Mouse (Mus musculus): ENCODE measurements around the gene Snhg11. TPM values are rescaled to one million over a fixed set of nuclear protein-coding genes. Genes with fewer than 3 reads are reported as not detected.
A peak's percentile ranks its signal among the peaks of the same experiment; 100 is the strongest.

Gene Snhg11
- polyA plus RNA-seq, 1 experiment from 2014 or later = 22.1 TPM

DNA sequence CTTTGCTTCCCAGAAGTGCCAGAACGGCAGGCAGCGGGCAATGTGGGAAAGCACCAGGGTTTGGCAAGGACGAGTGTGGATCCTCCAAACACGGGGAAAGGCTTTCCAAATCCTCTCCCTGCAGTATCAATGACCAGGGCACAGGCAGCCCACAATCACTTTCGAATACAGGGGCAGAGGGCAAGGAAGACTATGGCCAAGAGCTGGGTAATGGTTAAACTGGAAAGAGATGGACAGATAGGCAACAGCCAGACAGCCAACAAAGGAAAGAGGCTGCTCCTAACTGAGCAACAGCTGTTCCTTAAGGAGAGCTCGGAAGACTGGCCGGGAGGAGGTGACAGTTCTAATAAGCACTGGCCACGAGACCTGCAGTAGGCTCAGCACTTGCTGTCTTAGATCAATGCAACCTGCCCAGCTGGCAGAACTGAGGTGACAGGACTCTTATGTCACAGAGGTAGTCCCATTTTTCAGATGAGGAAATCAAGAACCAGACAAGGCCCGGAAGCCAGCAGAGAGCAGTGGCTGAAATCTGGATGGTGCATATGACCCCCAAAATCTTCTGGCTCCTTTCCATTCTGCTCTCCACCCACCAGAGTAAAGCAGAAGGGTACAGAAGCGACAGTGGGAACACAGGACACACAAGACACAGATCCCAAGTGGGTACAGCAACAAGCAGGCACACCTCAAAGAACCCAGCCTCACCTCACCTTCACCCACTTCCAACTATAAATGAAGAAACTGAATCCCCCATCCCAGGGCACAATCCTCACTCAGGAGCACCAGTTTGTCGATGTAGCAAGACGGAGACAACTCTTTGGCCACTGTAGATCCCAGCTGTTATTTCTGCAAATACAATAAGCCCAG, 15.4 kb upstream of the Snhg11 start:
- Histone ChIP-seq H3K9me3 (no peaks in the 10 kb centered on the region), H3K27ac (replicated peaks) (peak overlapping the region; percentile 96), H3K36me3 (replicated peaks) (peaks cover 56% of the 10 kb centered on the region), H3K4me1 (peaks cover 26% of the 10 kb centered on the region), H3K27me3 (replicated peaks; ENCODE audit: low read depth, poor library complexity, severe bottlenecking) (no peaks in the 10 kb centered on the region), H3K4me3 (peak overlapping the region; percentile 98)
- no peak for DNase-seq (ENCODE audit: low spot score)
- 73% methylated on average over 12 of the region's 12 CpGs for WGBS

DNA sequence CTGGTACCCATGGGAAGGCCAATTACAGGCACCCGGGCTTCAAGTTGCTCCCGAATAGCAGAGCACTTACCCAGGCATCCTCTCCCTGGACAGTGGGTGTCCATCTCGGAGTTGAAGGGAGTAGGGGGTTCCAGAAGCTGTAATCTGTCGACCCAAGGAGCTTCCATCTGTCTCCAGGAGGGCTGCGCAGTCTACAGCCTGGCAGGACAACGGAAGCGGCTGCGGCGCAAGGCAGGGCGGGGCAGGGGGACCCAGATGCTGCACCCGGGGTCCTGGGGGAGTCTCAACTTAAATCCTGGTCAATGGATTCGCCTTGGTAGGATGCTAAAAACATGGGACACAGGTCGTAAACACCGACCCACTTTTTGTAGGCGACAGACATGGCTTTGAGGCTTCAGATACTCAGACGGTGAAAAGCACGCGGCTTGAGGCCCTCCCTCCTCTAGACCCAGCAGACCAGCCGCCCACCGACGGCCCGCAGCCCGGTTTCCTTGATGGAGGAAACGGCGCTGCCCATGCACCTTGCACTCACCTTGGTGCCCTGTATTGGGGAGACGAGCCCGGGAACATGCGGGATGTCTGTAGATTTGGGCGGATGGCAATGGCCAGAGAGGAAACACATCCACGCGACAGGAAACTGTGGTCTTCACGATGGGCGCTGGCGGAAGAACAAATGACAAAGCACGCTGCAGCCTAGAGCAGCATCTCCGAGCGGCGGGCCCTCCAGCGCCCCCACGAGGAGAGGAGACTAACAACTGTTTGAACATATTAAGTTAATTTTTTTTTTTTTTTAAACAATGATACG, 14.4 kb upstream of the Snhg11 start:
- H3K27ac ChIP-seq (replicated peaks) = peak overlapping the region; percentile 96
- WGBS = under 1% methylated on average over 41 of the region's 41 CpGs
- H3K9me3 ChIP-seq = no peaks in the 10 kb centered on the region
- H3K36me3 ChIP-seq (replicated peaks) = peaks cover 45% of the 10 kb centered on the region
- H3K27me3 ChIP-seq (replicated peaks; ENCODE audit: low read depth, poor library complexity, severe bottlenecking) = no peaks in the 10 kb centered on the region
- H3K4me3 ChIP-seq = peak overlapping the region; percentile 98
- DNase-seq (ENCODE audit: low spot score) = peak; percentile 92
- peaks cover 26% of the 10 kb centered on the region for H3K4me1 ChIP-seq

DNA sequence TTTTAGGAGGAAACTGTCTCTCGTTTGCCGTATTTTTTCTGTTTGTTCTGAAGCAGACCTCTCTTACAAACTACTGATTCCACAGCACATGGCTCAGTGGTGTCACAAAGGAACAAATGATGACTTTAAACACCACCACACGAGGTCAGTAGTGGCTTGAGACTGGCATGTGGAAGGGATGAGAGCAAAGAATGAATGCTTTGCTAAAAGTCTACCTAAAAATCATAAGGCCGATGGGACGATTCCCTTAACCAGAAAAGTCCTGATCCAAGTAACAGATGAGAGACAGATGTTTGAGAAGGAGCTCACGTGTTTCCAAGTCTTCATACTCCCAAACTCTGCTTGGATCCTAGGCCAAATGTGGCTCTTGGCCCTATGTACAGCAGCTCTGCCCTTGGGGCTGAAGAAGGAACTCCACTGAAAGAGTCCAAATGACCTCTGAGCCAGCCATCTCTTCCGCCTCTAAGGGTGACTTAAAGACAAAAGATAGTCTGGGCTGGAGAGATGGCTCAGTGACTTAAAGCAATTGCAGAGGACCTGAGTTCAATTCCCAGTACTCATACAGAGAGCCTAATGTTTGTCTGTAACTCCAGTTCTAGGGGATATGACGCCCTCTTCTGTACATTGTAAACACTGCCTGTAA, 13.6 kb upstream of the Snhg11 start:
- Histone ChIP-seq H3K9me3 (no peaks in the 10 kb centered on the region), H3K27ac (replicated peaks) (peak overlapping the region; percentile 96), H3K27me3 (replicated peaks; ENCODE audit: low read depth, poor library complexity, severe bottlenecking) (no peaks in the 10 kb centered on the region), H3K36me3 (replicated peaks) (peaks cover 38% of the 10 kb centered on the region), H3K4me1 (peaks cover 26% of the 10 kb centered on the region), H3K4me3 (peak overlapping the region; percentile 98)
- WGBS = 41% methylated on average over 8 of the region's 8 CpGs
- peak; percentile 28 for DNase-seq (ENCODE audit: low spot score)

DNA sequence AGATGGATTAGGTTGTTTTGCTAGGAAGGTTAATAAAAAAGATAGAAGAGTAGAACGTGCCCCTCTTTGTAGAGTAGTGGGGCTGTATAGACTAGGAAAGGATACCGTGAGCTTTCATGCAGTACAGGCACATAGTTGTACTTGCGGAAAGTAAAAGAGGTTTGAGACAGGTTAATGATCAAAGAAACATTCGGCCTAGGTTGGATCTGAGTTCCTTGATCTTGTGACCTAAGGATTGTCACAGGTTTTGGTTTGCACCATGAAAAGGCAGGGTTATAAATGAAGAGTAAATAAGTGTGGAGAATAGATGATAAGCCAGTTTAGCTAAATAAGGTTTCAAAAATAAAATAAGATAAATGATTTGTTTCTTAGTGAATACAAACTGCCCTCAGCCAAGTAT, 11.3 kb upstream of the Snhg11 start:
- Histone ChIP-seq H3K36me3 (replicated peaks) (peaks cover 14% of the 10 kb centered on the region), H3K9me3 (no peaks in the 10 kb centered on the region), H3K4me1 (peaks cover 15% of the 10 kb centered on the region), H3K27ac (replicated peaks) (no peak overlapping the region), H3K4me3 (no peak overlapping the region), H3K27me3 (replicated peaks; ENCODE audit: low read depth, poor library complexity, severe bottlenecking) (no peaks in the 10 kb centered on the region)
- no peak for DNase-seq (ENCODE audit: low spot score)
- WGBS = 87% methylated on average over 4 of the region's 4 CpGs

DNA sequence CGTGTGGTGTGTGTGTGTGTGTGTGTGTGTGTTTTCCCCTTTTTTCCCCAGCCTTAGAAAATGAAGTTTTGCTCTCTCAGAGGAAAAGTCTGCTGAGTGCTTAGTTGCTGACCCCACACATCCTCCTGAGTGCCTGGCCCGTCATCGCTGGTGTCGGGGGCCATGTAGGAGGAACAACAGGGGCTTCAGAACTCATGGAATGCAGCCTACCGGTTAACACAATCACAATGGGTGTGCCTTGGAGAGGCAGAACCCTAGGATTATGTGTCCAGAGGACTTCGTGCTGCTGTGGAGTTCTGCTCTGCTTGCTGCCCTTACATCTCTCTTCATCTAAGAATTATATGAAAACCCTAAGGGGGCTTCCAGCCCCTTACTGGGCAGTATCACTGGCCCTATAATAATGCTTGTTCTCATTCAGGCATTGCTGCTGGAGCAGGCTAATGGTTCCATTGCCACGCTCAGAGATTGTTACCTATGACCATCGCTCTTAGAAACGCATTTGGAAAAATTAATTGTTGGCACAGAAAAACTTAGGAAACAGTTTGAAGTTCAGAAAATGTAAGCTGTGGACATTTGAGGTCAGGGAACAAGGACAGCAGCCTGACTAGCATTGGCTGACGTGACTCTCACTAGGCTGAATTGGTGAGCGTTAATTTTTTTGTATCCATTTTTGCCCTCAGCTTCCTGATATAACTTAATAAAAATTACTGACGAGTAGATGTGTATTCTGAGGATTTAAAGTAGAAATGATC, 10.2 kb upstream of the Snhg11 start:
- WGBS = 74% methylated on average over 12 of the region's 12 CpGs

DNA sequence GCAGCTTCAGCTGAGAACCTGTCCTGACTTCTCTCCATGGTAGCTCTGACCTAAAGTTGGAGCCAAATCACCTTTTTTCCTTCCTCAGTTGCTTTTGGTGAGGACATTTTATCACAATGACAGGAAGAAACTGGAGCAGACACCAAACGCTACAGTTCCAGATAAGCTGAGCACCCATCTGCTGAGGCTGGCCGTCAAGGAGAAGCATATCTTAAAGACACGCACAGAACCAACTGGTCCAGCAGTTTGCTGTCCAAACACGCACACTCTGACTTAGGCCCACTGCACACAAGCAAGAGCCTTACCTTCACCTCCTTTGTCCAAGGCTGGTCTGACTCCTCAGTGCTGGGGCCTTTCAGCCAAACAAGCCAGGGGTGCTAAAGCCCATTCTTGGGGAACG, 7.8 kb upstream of the Snhg11 start:
- Histone ChIP-seq H3K27ac (replicated peaks) (no peak overlapping the region), H3K4me1 (peaks cover 5% of the 10 kb centered on the region; the same call in 1 of the 2 replicates), H3K27me3 (replicated peaks; ENCODE audit: low read depth, poor library complexity, severe bottlenecking) (no peaks in the 10 kb centered on the region), H3K9me3 (no peaks in the 10 kb centered on the region), H3K36me3 (replicated peaks) (no peaks in the 10 kb centered on the region), H3K4me3 (no peak overlapping the region)
- 88% methylated on average over 5 of the region's 5 CpGs for WGBS
- DNase-seq (ENCODE audit: low spot score) = no peak

More for the DNA sequence above, 10.2 kb upstream of the Snhg11 start:
- H3K27ac ChIP-seq (replicated peaks) = no peak overlapping the region
- no peaks in the 10 kb centered on the region for H3K27me3 ChIP-seq (replicated peaks; ENCODE audit: low read depth, poor library complexity, severe bottlenecking)
- DNase-seq (ENCODE audit: low spot score) = no peak
- no peak overlapping the region for H3K4me3 ChIP-seq
- H3K9me3 ChIP-seq = no peaks in the 10 kb centered on the region
- peaks cover 7% of the 10 kb centered on the region for H3K4me1 ChIP-seq
- H3K36me3 ChIP-seq (replicated peaks) = peaks cover 3% of the 10 kb centered on the region

DNA sequence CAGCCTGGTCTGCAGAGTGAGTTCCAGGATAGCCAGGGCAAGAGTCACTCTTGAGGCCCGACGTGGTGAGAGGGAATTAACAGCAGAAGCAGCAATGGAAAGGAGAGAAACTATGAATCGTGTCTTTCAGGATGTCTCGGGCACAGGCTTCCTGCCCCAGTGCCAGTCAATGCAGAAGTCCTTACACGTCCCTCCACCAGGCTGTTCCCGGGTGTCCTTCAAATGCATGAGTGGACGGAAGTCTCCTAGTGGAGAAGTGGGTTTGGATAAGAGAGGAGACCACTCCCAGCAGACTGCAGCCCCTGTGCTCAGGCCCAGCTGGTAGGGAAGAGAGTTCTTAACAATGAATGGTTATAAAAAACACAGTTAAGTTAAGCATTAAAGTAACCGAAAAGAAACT, 7.1 kb upstream of the Snhg11 start:
- H3K4me3 ChIP-seq = no peak overlapping the region
- peaks cover 7% of the 10 kb centered on the region; the same call in 1 of the 2 replicates for H3K27me3 ChIP-seq (replicated peaks; ENCODE audit: low read depth, poor library complexity, severe bottlenecking)
- H3K4me1 ChIP-seq = peaks cover 5% of the 10 kb centered on the region; the same call in 1 of the 2 replicates
- 93% methylated on average over 8 of the region's 8 CpGs for WGBS
- H3K36me3 ChIP-seq (replicated peaks) = no peaks in the 10 kb centered on the region
- H3K27ac ChIP-seq (replicated peaks) = no peak overlapping the region
- no peaks in the 10 kb centered on the region for H3K9me3 ChIP-seq
- no peak for DNase-seq (ENCODE audit: low spot score)

DNA sequence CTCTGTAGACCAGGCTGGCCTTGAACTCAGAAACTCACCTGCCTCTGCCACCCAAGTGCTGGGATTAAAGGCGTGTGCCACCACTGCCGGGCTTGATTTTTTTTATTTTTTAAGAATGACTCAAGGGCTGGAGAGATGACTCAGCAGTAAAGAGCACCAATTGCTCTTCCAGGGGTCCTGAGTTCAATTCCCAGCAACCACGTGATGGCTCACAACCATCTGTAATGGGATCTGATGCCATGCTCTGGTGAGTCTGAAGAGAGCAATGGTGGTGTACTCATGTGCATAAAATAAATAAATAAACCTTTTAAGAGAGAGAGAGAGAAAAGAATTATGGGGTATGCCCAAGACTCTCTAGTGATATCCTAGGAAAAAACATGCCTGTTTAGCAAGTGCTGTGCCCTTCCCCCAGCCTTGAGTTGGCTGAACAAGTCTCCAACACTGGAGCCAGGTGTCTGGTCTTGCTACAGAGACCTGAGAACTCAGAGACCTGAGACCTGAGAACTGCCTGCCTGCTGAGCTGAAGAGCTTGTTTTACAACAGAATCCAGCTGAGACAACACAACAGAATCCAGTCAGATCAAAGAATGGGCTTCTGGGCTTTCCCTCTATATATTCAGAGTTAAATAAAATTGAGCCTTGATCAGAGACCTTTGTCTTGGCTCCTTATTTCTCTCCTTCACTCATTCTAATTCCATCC, 5.8 kb upstream of the Snhg11 start:
- WGBS = 78% methylated on average over 3 of the region's 3 CpGs
- Histone ChIP-seq H3K4me1 (peaks cover 5% of the 10 kb centered on the region; the same call in 1 of the 2 replicates), H3K9me3 (no peaks in the 10 kb centered on the region), H3K27ac (replicated peaks) (no peak overlapping the region), H3K36me3 (replicated peaks) (no peaks in the 10 kb centered on the region), H3K27me3 (replicated peaks; ENCODE audit: low read depth, poor library complexity, severe bottlenecking) (peaks cover 20% of the 10 kb centered on the region), H3K4me3 (no peak overlapping the region)
- DNase-seq (ENCODE audit: low spot score) = no peak

DNA sequence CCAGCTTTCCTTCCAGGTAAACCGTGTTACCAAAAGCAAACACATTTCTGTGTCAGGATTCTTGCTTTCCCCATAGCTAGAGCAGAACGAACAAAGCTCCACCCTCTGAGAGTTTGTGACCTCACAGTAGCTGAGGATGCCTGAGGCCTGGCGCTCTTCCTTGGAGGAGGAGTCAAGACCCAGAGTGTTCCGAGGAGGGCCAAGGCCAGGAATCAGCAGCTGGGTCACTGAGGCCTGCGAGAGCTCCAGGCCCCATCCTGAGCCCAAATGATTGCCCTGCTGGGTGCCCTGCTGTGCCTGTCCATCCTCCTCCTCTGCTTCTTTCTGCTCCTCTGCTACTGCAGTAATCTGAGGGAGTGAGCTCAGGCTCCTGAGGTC, 5.3 kb upstream of the Snhg11 start:
- 6% methylated on average over 5 of the region's 5 CpGs for WGBS
- H3K4me1 ChIP-seq = peaks cover 9% of the 10 kb centered on the region

DNA sequence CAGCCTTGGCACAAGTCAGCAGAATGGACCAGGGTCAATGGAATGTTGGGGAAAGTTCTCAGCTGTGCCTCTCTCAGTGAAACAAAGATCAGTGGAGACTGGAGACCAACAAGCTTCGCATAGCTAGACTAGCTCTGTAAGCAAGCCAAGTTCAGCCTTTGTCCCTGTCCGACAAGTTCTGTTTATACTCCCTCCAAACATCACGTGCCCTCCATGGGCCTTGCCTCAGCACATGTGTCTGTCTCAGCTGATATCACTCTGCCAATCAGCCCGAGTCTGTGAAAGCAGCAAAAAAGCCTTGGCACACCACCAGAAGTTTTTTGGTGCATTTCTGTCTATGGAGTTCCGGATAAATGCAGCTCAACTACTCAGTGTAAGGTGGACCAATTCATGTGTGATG, 2.4 kb upstream of the Snhg11 start:
- WGBS = 74% methylated on average over 5 of the region's 5 CpGs
- H3K36me3 ChIP-seq (replicated peaks) = no peaks in the 10 kb centered on the region
- H3K27ac ChIP-seq (replicated peaks) = no peak overlapping the region
- H3K4me3 ChIP-seq = no peak overlapping the region
- H3K4me1 ChIP-seq = peaks cover 22% of the 10 kb centered on the region
- no peak for DNase-seq (ENCODE audit: low spot score)
- no peaks in the 10 kb centered on the region for H3K9me3 ChIP-seq
- H3K27me3 ChIP-seq (replicated peaks; ENCODE audit: low read depth, poor library complexity, severe bottlenecking) = peaks cover 54% of the 10 kb centered on the region

More for the DNA sequence above, 5.3 kb upstream of the Snhg11 start:
- Histone ChIP-seq H3K36me3 (replicated peaks) (no peaks in the 10 kb centered on the region), H3K9me3 (no peaks in the 10 kb centered on the region), H3K4me3 (no peak overlapping the region), H3K27ac (replicated peaks) (no peak overlapping the region), H3K27me3 (replicated peaks; ENCODE audit: low read depth, poor library complexity, severe bottlenecking) (peaks cover 25% of the 10 kb centered on the region)
- no peak for DNase-seq (ENCODE audit: low spot score)

DNA sequence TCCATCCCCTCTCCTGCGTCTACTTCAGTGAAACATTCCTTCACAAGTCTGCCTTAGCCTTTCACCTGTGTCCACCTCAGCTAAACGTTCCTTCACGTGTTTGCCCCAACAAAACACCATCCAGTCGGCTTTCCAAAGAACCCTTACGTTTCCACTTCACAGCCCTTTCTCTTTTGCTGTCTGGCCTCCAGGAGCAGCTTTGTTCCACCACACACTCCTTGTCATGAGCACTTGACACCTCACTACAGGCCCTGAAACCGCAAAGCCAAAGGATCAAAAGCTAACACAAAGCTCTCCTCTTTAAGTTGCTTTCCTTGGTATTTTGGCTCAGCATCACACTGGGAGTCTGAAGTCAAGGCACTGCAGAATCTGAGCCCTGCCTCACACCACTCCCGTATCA, 1.9 kb upstream of the Snhg11 start:
- Histone ChIP-seq H3K4me1 (peaks cover 22% of the 10 kb centered on the region), H3K27ac (replicated peaks) (no peak overlapping the region), H3K4me3 (no peak overlapping the region), H3K9me3 (no peaks in the 10 kb centered on the region), H3K27me3 (replicated peaks; ENCODE audit: low read depth, poor library complexity, severe bottlenecking) (peaks cover 56% of the 10 kb centered on the region), H3K36me3 (replicated peaks) (no peaks in the 10 kb centered on the region)
- 67% methylated on average over 7 of the region's 7 CpGs for WGBS
- no peak for DNase-seq (ENCODE audit: low spot score)

Measured in embryonic facial prominence, embryonic 10.5 days (tissue).